Mouse (Mus musculus): ENCODE results near the gene Tstd3.
A peak's percentile ranks its signal among the peaks of the same experiment; 100 is the strongest.
"Not testable (repeated sequence)": the region's sequence is repeated elsewhere in the genome, so short reads cannot be mapped to it uniquely, and the experiment has no call there.

Gene Tstd3

GRCm38 (mm10) chr4:21745723-21746122, 21.3 kb downstream of the Tstd3 start:
- peak; percentile 2 for DNase-seq (ENCODE audit: low read depth, low spot score)

GRCm38 (mm10) chr4:21744142-21744541, 22.9 kb downstream of the Tstd3 start:
- not testable (repeated sequence) for DNase-seq (ENCODE audit: low read depth, low spot score)

GRCm38 (mm10) chr4:21739169-21739568, 27.8 kb downstream of the Tstd3 start:
- DNase-seq (ENCODE audit: low read depth, low spot score) = no peak

- peak; percentile 89 for DNase-seq (ENCODE audit: low read depth, low spot score)
These were observed 39.3 kb downstream of the Tstd3 start, which contains the start of gene Ccnc for GRCm38 (mm10) chr4:21727615-21728165. Gene Ccnc, plus strand, starts transcription at chr4:21727701.

- DNase-seq (ENCODE audit: low read depth, low spot score) = peak; percentile 65
These were observed 39.9 kb downstream of the Tstd3 start for GRCm38 (mm10) chr4:21726912-21727614.

GRCm38 (mm10) chr4:21722752-21723334, 44.2 kb downstream of the Tstd3 start:
- no peak for DNase-seq (ENCODE audit: low read depth, low spot score)

- peak; percentile 91 for DNase-seq (ENCODE audit: low read depth, low spot score)
These were observed 54.9 kb downstream of the Tstd3 start for GRCm38 (mm10) chr4:21712147-21712546.
